Mouse (Mus musculus): Measurements from ENCODE around the gene Mdga1. TPM values are rescaled to one million over a fixed set of nuclear protein-coding genes. Genes with fewer than 3 reads are reported as not detected.

The Mdga1 gene
- polyA plus RNA-seq, 1 experiment from 2014 or later = 1.6 TPM

GRCm38 (mm10) chr17:29814758-29815157 lies 155.1 kb downstream of the Mdga1 start:
- no peak for ATAC-seq
- H3K9me3 ChIP-seq (ENCODE audit: control insufficient read depth, low read length) = no peaks in the 10 kb centered on the region
- H3K4me2 ChIP-seq (ENCODE audit: low read depth, low read length) = no peak overlapping the region
- no peak overlapping the region for H3K27ac ChIP-seq (ENCODE audit: low read length)
- H3K9ac ChIP-seq (ENCODE audit: low read depth, low read length) = no peak overlapping the region
- WGBS = 44% methylated on average over 6 of the region's 6 CpGs
- H3K4me3 ChIP-seq (ENCODE audit: low read length) = no peak overlapping the region
- no peaks in the 10 kb centered on the region for H3K27me3 ChIP-seq (replicated peaks; ENCODE audit: control insufficient read depth, insufficient read depth, low read length)
- H3K4me1 ChIP-seq (ENCODE audit: control insufficient read depth, insufficient read depth, low read length) = no peaks in the 10 kb centered on the region
- H3K36me3 ChIP-seq (ENCODE audit: control insufficient read depth, insufficient read depth, low read length) = no peaks in the 10 kb centered on the region

- Histone ChIP-seq H3K27ac (ENCODE audit: low read length) (no peak overlapping the region), H3K4me2 (ENCODE audit: low read depth, low read length) (no peak overlapping the region), H3K4me3 (ENCODE audit: low read length) (no peak overlapping the region), H3K9ac (ENCODE audit: low read depth, low read length) (no peak overlapping the region), H3K9me3 (ENCODE audit: control insufficient read depth, low read length) (no peaks in the 10 kb centered on the region), H3K27me3 (replicated peaks; ENCODE audit: control insufficient read depth, insufficient read depth, low read length) (no peaks in the 10 kb centered on the region), H3K36me3 (ENCODE audit: control insufficient read depth, insufficient read depth, low read length) (no peaks in the 10 kb centered on the region), H3K4me1 (ENCODE audit: control insufficient read depth, insufficient read depth, low read length) (no peaks in the 10 kb centered on the region)
- ATAC-seq = no peak
- 10% methylated on average over 4 of the region's 4 CpGs for WGBS
Observed at GRCm38 (mm10) chr17:29813328-29813727, 156.6 kb downstream of the Mdga1 start.

- Histone ChIP-seq H3K9ac (ENCODE audit: low read depth, low read length) (no peak overlapping the region), H3K9me3 (ENCODE audit: control insufficient read depth, low read length) (peaks cover 4% of the 10 kb centered on the region; the same call in 1 of the 2 replicates), H3K4me2 (ENCODE audit: low read depth, low read length) (no peak overlapping the region), H3K4me1 (ENCODE audit: control insufficient read depth, insufficient read depth, low read length) (no peaks in the 10 kb centered on the region), H3K36me3 (ENCODE audit: control insufficient read depth, insufficient read depth, low read length) (no peaks in the 10 kb centered on the region), H3K27me3 (replicated peaks; ENCODE audit: control insufficient read depth, insufficient read depth, low read length) (no peaks in the 10 kb centered on the region), H3K27ac (ENCODE audit: low read length) (no peak overlapping the region), H3K4me3 (ENCODE audit: low read length) (no peak overlapping the region)
- WGBS = 69% methylated on average over 3 of the region's 3 CpGs
- no peak for ATAC-seq
Observed at GRCm38 (mm10) chr17:29803545-29803944, 166.3 kb downstream of the Mdga1 start.

DNA sequence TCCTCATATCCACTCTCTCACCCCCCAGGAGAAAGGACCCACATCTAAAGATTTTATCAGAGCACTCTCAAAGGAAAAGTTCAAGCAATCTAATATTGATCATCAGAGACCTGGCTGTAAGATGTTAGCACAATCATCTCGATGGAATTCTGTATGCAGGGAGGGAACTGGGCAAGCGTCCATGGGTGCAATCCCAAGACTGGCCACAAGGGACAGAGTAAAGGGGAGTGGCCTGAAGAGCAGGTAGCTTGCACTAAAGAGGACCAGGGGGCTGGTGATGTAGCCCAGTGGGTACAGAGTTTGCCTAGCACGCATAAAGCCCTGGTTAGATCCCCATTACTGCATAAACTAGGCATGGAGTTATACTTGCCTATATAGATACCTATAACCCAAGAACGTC lies 168.5 kb downstream of the Mdga1 start:
- Histone ChIP-seq H3K9me3 (ENCODE audit: control insufficient read depth, low read length) (peaks cover 4% of the 10 kb centered on the region; the same call in 1 of the 2 replicates), H3K9ac (ENCODE audit: low read depth, low read length) (no peak overlapping the region), H3K4me3 (ENCODE audit: low read length) (no peak overlapping the region), H3K4me2 (ENCODE audit: low read depth, low read length) (no peak overlapping the region), H3K27ac (ENCODE audit: low read length) (no peak overlapping the region), H3K4me1 (ENCODE audit: control insufficient read depth, insufficient read depth, low read length) (no peaks in the 10 kb centered on the region), H3K36me3 (ENCODE audit: control insufficient read depth, insufficient read depth, low read length) (no peaks in the 10 kb centered on the region), H3K27me3 (replicated peaks; ENCODE audit: control insufficient read depth, insufficient read depth, low read length) (no peaks in the 10 kb centered on the region)
- no peak for ATAC-seq
- 23% methylated on average over 4 of the region's 4 CpGs for WGBS

GRCm38 (mm10) chr17:29800096-29800455 lies 169.8 kb downstream of the Mdga1 start:
- no peak for ATAC-seq
- Histone ChIP-seq H3K36me3 (ENCODE audit: control insufficient read depth, insufficient read depth, low read length) (no peaks in the 10 kb centered on the region), H3K27me3 (replicated peaks; ENCODE audit: control insufficient read depth, insufficient read depth, low read length) (0 out of 2 replicates have a peak, but pooled peaks cover 5% of the 10 kb centered on the region), H3K4me1 (ENCODE audit: control insufficient read depth, insufficient read depth, low read length) (no peaks in the 10 kb centered on the region), H3K4me2 (ENCODE audit: low read depth, low read length) (no peak overlapping the region), H3K9me3 (ENCODE audit: control insufficient read depth, low read length) (no peaks in the 10 kb centered on the region), H3K27ac (ENCODE audit: low read length) (no peak overlapping the region), H3K4me3 (ENCODE audit: low read length) (no peak overlapping the region), H3K9ac (ENCODE audit: low read depth, low read length) (no peak overlapping the region)
- 50% methylated on average over 6 of the region's 6 CpGs for WGBS

- 72% methylated on average over 21 of the region's 21 CpGs for WGBS
- Histone ChIP-seq H3K4me2 (ENCODE audit: low read depth, low read length) (no peak overlapping the region), H3K4me1 (ENCODE audit: control insufficient read depth, insufficient read depth, low read length) (no peaks in the 10 kb centered on the region), H3K9me3 (ENCODE audit: control insufficient read depth, low read length) (no peaks in the 10 kb centered on the region), H3K27ac (ENCODE audit: low read length) (no peak overlapping the region), H3K9ac (ENCODE audit: low read depth, low read length) (no peak overlapping the region), H3K27me3 (replicated peaks; ENCODE audit: control insufficient read depth, insufficient read depth, low read length) (0 out of 2 replicates have a peak, but pooled peaks cover 8% of the 10 kb centered on the region), H3K4me3 (ENCODE audit: low read length) (no peak overlapping the region), H3K36me3 (ENCODE audit: control insufficient read depth, insufficient read depth, low read length) (no peaks in the 10 kb centered on the region)
- no peak for ATAC-seq
Observed at GRCm38 (mm10) chr17:29799398-29800095, 170.3 kb downstream of the Mdga1 start.

DNA sequence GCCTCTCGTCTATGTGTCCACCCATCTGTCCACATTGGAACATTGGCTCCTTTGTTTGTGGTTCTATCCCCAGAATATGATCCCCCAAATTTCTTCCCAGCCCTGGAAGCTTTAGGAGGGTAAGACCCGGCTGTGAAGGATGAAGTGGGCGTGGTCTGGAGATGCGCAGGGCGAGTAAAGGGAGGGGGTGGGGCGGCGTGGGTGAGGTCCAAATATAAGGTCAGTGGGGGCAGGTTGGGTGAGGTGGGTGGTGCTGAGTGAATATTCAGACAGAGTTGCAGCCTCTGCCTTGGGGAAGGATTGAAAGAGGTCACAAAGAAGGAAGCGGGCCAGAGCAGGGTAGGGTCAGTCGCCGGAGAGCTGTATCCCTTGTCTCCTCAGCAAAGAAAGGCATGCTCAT lies 171.7 kb downstream of the Mdga1 start:
- no peaks in the 10 kb centered on the region for H3K9me3 ChIP-seq (ENCODE audit: control insufficient read depth, low read length)
- no peak overlapping the region for H3K4me3 ChIP-seq (ENCODE audit: low read length)
- no peak overlapping the region for H3K27ac ChIP-seq (ENCODE audit: low read length)
- H3K9ac ChIP-seq (ENCODE audit: low read depth, low read length) = no peak overlapping the region
- H3K27me3 ChIP-seq (replicated peaks; ENCODE audit: control insufficient read depth, insufficient read depth, low read length) = 0 out of 2 replicates have a peak, but pooled peaks cover 8% of the 10 kb centered on the region
- no peaks in the 10 kb centered on the region for H3K36me3 ChIP-seq (ENCODE audit: control insufficient read depth, insufficient read depth, low read length)
- H3K4me1 ChIP-seq (ENCODE audit: control insufficient read depth, insufficient read depth, low read length) = no peaks in the 10 kb centered on the region
- no peak overlapping the region for H3K4me2 ChIP-seq (ENCODE audit: low read depth, low read length)
- no peak for ATAC-seq
- WGBS = 51% methylated on average over 10 of the region's 10 CpGs

GRCm38 (mm10) chr17:29796787-29797186 lies 173.1 kb downstream of the Mdga1 start:
- no peak overlapping the region for H3K4me3 ChIP-seq (ENCODE audit: low read length)
- H3K4me2 ChIP-seq (ENCODE audit: low read depth, low read length) = no peak overlapping the region
- H3K4me1 ChIP-seq (ENCODE audit: control insufficient read depth, insufficient read depth, low read length) = no peaks in the 10 kb centered on the region
- no peaks in the 10 kb centered on the region for H3K36me3 ChIP-seq (ENCODE audit: control insufficient read depth, insufficient read depth, low read length)
- no peak for ATAC-seq
- 0 out of 2 replicates have a peak, but pooled peaks cover 8% of the 10 kb centered on the region for H3K27me3 ChIP-seq (replicated peaks; ENCODE audit: control insufficient read depth, insufficient read depth, low read length)
- no peaks in the 10 kb centered on the region for H3K9me3 ChIP-seq (ENCODE audit: control insufficient read depth, low read length)
- H3K27ac ChIP-seq (ENCODE audit: low read length) = no peak overlapping the region
- no peak overlapping the region for H3K9ac ChIP-seq (ENCODE audit: low read depth, low read length)
- 38% methylated on average over 9 of the region's 9 CpGs for WGBS

- Histone ChIP-seq H3K9me3 (ENCODE audit: control insufficient read depth, low read length) (no peaks in the 10 kb centered on the region), H3K27me3 (replicated peaks; ENCODE audit: control insufficient read depth, insufficient read depth, low read length) (0 out of 2 replicates have a peak, but pooled peaks cover 8% of the 10 kb centered on the region), H3K4me1 (ENCODE audit: control insufficient read depth, insufficient read depth, low read length) (no peaks in the 10 kb centered on the region), H3K27ac (ENCODE audit: low read length) (no peak overlapping the region), H3K4me2 (ENCODE audit: low read depth, low read length) (no peak overlapping the region), H3K36me3 (ENCODE audit: control insufficient read depth, insufficient read depth, low read length) (no peaks in the 10 kb centered on the region), H3K4me3 (ENCODE audit: low read length) (no peak overlapping the region), H3K9ac (ENCODE audit: low read depth, low read length) (no peak overlapping the region)
- 8% methylated on average over 7 of the region's 7 CpGs for WGBS
- no peak for ATAC-seq
Observed at GRCm38 (mm10) chr17:29796086-29796485, 173.8 kb downstream of the Mdga1 start.
